Mouse (Mus musculus) lung, postnatal 0 days (tissue): ENCODE results near the gene Lrfn4.

Experiments
- CTCF ChIP-seq: IDR thresholded peaks from 2 replicates; pipeline ENCODE4 v1.5.1; 2016; ENCODE audit warnings: antibody characterized with exemption, mild to moderate bottlenecking
- EP300 ChIP-seq: IDR thresholded peaks from 2 replicates; pipeline ENCODE4 v1.6.1; 2016; ENCODE audit warnings: antibody characterized with exemption, mild to moderate bottlenecking, control low read depth

DNA sequence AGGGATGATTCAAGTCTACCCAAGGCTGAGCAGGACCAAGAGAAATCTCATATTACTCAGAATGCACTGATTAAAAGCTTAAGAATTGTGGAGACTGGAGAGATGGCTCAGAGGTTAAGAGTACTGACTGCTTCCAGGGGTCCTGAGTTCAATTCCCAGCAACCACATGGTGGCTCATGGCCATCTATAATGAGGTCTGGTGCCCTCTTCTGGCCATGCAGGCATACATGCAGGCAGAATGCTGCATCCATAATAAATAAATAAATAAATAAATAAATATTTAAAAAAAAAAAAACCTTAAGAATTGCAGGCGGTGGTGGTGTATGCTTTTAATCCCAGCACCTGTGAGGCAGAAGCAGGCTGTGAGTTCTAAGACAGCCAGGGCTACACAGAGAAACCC lies 42.2 kb downstream of the Lrfn4 start:
- peak; percentile 48; the same call in 1 of the 2 replicates for TF ChIP-seq CTCF
- TF ChIP-seq EP300 = no peak
